Mouse (Mus musculus) layer of hippocampus, adult 18-20 months (tissue): Measurements from ENCODE around the gene Eef1b2. TPM values are rescaled to one million over a fixed set of nuclear protein-coding genes. Genes with fewer than 3 reads are reported as not detected.
"Not testable (repeated sequence)": the region's sequence is repeated elsewhere in the genome, so short reads cannot be mapped to it uniquely, and the experiment has no call there.

Experiments
- DNase-seq, 2 experiments: peaks; one replicate each; pipeline ENCODE4 v3.0.0; 2022; ENCODE audit warnings: low spot score in 2 of 2
- long read RNA-seq: library from polyadenylated mRNA; stranded (forward); transcript quantifications from one replicate; pipeline ENCODE4 v2.0.0, GENCODE M21; 2021
- total RNA-seq, 2 experiments: library from RNA; stranded (reverse); gene quantifications; 2 replicates each; pipeline ENCODE4 v1.2.3; 2021

Eef1b2 gene
- total RNA-seq: 100 to 1,000 TPM; 348 to 359 TPM
- long read RNA-seq, transcript Eef1b2-204 (6 exons, 1,939 nt): major isoform, 42 of 46 reads
- long read RNA-seq, partial matches to known transcripts: 3 of 46 reads
- long read RNA-seq, other reads (novel, unspliced or antisense): 1 of 46 reads

DNA sequence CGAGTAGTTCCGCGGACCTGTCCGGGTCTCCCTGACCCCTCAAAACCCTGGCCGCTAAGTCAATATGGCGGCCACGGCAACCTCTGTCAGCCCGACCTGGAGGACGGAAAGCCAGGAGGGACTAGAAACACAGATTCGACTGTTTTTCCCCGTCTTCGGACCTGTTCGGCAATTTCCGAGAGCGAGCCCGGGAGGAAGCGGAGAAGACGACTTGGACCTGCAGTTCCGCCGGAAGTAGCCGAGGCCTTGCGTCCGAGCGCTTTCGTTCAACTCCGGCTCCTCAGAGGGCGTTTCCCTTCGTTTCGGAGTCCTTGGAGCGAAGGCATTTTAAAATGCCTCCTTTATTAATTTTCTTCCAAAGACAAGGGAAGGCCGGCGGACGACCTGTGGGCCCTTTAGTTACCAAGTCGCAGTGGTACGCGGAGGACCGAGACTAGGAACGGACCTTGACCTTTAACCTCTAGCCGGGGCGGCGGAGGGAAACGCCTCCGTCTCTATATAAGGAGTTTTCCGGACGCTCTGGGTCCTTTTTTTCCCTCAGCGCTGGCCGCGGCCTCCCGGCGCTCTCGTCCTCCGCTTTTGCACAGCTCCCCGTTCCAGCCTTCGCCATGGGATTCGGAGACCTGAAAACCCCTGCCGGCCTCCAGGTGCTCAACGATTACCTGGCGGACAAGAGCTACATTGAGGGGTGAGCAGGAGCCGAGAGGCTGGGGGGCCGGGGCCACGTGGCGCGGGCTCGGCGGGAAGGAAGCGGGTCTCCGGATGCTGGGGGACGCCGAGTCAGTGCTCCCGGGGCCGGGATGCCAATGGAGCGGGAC lies at the start of gene Eef1b2, which contains the start of gene Ndufs1:
Gene Eef1b2, plus strand, starts transcription at position 222 of the 818 bp plus-strand sequence.
Gene Ndufs1, minus strand, starts transcription at position 230 of the 818 bp plus-strand sequence.
- peak; percentile 97 to 99 for DNase-seq

DNA sequence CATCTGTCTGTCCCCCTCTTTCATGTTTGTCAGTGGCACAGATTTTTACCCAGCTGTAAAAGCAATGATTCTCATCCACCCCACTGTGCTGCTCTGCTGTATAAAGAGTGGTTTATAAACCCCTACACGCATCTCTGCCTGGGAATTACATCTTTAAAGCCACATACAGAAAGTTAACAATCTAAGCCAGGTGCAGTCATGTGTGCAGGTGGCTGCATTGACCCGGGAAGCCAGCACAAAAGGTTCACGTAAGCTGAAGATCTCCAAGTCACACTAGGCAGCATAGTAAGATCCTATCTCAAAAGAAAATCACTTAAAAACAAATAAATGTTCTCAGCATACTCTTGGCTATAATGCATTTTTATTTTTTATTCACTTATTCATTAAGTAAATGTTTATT lies 47.4 kb upstream of the Eef1b2 start:
- DNase-seq: no peak

DNA sequence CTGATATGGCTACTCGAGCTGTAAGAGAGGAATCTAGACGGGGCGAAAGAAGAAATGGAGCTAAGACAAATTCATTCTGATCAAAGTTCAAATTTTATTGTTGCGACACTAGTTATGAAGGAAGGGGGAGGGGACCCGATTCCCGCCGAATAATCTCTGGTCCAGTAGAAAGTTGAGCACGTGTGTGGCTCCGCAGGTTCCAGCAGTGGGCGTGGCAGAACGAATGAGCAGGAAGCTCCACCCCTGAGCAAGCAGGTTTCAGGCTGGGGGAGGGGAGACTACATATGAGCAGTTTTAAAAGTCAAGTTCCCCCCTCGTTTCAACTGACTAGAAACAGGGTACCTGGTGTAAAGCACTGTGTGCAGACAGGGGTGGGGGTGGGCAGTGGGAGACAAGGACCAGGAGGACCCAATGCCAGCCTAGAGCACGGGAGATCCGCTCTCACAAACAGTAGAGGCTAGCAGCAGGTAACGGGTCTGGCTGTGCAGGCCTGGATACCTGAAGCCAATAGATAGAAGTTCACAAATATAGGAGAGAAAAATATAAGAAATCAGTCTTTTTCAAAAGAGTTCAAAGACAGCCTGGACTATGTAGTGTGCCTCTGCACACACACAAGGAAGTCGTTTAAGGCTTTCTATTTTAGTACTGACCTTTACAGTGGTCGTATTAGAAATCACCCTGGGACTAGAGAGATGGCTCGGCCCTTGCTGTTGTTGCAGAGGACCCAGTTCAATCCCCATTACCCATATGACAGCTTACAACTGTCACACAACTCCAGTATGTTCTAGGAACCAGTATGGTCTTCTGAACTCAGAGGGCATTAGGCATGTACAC lies 46.6 kb upstream of the Eef1b2 start:
- no peak for DNase-seq

DNA sequence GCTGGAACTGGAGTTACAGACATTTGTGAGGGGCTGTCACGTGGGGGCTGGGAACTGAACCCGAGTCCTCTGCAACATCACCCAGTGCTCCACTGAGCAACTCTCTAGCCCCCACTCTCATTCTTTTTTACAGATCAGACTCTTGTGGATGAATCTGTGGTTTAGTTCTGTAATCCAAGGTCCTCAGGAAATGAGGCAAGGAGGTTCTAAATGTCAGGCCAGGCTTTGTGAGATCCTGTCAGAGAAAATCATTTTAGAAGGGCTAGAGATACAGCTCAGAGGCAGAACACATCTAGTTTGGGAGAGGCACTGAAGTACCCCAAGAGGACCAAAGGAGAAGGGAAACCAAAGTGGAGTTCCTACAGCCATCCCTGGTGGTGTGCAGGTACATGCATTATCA lies 45.7 kb upstream of the Eef1b2 start:
- DNase-seq: no peak

DNA sequence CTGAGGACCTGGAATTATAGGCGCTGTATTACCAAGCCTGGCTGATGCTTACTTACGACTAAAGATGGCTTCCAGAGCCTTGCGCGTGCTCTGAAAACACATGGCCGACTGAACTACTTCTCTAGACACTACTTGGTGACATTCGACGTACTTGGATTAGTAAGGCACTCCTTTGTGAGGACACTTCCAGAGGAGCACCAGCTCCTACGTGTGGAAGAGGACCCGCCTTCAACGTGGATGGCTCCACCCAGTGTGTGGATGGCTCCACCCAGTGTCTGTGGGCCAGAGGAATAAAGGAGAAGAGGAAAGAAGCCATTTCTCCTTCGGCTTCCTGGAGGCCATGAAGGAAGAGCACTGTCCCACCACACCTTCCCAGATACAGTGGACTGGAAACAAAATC lies 44.9 kb upstream of the Eef1b2 start:
- DNase-seq: no peak

DNA sequence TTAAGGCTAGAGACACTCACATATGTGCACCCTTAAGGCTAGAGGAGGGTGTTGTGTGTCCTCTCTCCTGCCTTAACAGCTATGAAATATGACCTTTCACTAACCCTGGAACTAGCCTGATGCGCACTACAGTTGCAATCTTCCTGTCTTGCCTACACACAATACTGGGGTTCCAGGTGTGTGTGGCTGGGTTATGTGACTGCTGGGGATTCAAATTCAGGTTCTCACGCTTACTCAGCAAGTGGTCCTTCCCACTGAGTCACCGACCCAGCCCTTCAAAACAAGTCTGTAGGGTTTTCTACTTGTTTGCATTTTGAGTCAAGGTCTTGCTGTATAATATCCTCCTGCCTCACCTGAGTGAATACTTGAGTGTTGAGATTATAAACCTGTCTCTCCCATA lies 42.1 kb upstream of the Eef1b2 start:
- no peak for DNase-seq

DNA sequence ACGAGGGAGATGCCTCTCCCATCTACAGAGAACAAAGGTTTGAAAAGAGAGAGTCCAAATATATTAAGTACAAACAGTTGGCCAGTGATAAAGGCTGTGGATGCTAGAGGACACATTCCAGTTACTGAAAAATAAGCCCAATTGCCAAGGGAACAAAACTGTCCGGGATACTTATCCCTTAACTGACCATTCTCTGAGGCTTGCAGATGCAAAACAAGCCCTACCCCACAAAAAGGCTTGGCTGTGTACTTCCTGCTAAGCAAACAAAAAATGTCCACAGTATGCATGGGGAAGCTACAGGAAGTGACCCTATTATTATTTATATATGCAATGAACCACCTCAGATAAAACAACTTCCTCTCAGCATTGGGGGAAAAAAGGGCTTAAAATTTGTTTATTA lies 38.7 kb upstream of the Eef1b2 start:
- DNase-seq: no peak

DNA sequence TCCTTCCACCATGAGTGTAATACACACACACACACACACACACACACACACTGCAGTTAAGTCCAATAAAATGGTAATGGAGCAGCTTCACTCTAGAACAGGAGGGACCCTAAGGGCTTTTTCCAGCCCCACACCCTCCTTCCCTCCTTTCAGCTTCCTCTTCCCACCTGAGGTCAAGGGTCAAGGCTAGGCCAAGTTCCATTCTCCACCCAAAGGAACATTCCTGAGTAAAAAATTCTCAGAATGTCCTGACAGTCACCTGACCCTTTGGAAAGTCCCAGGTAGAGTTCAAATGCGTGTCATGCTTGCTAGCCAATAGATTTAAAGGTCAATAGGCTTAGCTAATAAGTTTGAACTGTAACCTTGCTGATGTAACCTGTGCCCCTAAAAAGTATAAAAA lies 38.0 kb upstream of the Eef1b2 start:
- not testable (repeated sequence) for DNase-seq

DNA sequence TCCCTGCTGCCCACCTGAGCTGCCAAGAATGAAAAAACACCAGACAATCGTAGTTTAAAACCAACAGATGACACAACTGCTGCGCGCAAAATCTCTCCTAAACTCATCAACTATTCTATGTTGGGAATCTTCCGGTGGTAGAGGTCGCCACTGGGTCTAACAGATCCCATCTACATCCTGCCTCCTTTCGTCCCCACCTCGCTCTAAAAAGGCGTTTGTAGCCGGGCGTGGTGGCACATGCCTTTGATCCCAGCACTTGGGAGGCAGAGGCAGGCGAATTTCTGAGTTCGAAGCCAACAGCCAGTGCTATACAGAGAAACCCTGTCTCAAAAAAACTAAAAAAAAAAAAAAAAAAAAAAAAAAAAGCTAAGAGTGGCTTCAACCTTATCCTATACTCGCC lies 36.4 kb upstream of the Eef1b2 start:
- no peak for DNase-seq

DNA sequence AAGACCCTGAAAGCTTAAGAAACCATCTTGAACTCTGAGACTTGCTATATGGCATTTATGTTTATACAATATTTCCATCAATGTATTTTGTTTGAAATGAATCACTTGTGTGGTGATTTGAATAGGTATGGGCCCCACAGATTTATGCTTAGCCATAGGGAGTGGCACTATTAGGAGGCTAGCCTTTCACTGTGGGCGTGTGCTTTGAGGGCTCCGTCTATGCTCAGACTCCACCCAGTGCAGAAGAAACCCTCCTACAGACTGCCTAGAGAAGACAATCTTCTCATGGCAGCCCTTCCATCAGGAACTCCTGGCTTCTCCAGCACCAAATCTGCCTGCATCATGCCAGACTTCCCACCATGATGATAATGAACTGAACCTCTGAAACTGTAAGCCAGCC lies 8.0 kb upstream of the Eef1b2 start:
- no peak for DNase-seq

DNA sequence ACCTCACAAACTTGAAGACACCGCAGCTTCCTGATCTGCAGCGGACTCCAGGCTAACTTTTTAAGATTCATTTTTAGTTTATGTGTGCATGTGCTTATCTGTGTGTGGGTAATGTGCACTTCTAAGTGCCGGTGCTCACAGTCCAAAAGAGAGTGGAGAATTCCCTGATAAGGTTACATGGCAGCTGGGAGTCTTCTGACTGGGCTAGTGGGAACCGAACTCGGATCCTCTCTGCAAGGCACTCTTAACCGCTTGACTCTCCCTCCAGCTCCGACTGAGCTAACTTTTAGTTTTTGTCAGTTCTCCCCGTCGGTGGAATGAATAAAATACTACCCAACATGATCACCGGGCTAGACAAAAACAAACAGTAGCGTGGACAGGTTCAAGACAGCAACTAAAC lies 772 bp upstream of the Eef1b2 start:
- no peak for DNase-seq

DNA sequence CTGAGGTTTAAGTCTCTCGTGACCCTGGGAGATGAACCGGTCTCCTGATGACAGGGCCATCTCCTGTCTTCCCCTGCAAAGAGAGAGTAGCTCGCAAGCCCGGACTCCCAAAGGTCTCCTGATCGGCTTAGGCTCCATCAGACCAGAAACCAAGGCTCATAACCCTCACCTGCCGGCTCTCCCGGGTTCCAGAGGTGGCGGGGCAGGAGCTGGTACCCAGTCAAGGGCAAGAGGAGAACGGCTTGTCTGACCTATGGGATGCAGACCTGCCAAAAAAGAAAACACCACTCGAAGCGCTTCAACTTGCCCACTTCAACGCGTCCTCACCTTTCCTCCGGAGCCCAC lies 394 bp upstream of the Eef1b2 start:
- no peak for DNase-seq

DNA sequence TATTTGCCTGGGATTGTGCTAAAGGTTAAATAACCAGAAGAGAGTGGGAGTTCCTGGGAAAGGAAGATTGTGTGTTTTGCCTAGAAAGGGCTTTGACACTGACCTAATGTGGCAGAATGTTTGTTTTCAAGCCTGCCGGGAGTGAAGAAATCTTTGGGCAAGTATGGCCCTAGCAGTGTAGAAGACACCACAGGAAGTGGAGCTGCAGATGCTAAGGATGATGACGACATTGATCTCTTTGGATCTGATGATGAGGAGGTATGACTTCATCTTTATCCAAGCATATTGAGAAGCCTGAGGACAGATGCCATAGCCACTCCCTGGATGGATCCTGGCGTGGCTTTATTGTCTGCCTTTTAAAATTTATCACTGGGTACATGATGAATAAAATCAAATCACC lies 1.7 kb downstream of the Eef1b2 start:
- DNase-seq: no peak

DNA sequence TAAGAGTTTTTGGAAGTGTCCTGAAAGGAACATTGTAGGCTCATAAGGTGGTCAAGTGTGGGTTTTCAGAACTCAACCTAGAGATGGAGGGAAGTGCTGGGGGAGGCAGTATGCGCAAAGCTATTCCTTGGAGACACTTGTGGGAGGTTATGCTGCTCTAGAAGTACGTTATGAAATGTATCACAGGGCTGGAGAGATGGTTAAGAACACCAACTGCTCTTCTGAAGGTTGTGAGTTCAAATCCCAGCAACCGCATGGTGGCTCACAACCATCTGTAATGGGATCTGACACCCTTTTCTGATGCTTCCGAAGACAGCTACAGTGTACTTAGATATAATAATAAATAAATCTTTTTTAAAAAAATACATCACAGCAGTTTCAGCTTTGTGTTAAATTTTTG lies 3.5 kb downstream of the Eef1b2 start:
- no peak for DNase-seq

DNA sequence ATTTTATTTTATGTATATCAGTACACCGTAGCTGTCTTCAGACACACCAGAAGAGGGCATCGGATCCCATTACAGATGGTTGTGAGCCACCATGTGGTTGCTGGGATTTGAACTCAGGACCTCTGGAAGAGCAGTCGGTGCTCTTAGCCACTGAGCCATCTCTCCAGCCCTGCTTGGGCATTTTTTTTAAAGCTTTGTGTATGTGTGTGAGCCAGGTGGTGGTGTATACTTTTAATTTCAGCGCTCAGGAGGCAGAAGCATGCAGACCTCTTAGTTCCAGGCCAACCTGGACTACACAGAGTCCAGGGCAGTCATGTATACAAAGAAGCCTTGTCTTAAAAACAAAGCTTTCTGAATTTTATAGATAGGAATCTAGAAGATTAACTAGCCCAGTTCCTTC lies 4.0 kb downstream of the Eef1b2 start:
- not testable (repeated sequence) for DNase-seq

DNA sequence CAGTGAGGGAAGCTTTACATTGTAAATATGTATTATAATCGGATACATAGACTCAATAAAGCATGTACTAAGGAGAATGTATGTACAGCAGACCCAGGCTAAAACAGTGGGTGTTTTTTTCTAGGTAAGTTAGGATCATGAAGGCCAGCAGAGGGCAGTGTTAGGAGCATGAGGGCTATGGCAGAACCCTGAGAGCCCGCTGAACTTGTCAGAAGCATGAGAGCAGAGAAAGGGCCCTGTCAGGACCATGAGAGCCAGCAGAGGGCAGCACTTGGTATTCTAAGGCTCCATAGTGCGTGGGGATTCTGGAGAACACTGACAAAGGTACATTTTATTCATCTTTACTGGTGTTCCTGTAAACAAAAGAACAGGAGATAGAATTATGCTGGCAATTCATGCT lies 4.4 kb downstream of the Eef1b2 start:
- peak; percentile 79 to 97 for DNase-seq

DNA sequence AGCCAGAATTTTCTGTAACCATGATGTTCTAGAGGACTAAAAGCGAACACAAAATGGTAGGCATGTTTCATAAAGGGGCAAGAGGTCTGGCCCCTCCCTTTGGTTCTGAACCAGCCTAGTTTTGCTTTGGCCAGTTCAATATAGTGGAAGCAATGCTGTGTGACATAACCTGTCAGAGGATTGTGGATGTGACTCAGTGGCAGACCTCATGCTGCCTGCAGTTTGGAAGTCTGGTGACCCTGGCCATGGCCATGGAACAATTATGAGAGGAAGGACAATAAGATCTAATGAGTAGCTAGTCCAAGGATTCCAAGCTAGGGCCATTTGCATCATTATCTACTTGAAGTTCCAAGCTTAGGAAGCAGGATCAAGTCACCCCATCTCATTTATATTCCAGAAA lies 4.9 kb downstream of the Eef1b2 start:
- no peak for DNase-seq

DNA sequence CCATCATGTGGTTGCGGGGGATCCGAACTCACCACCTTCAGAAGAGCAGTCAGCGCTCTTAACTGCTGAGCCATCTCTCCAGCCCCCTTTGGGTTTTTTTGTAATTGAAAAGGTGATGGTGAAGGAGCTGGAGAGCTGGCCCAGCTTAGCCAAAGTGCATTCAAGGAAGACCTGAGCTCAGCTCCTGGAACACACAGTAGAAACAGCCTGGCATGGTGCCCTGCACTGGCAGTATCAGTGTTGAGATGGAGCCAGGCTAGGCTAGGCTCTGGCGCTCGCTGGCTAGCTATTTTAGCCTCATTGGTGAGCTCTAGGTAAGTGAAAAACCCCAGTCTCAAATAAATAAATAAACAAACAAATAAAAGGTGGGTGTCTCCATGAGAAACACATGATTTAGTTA lies 5.6 kb downstream of the Eef1b2 start:
- peak in 1 of 2 experiments; percentile 56 for DNase-seq

DNA sequence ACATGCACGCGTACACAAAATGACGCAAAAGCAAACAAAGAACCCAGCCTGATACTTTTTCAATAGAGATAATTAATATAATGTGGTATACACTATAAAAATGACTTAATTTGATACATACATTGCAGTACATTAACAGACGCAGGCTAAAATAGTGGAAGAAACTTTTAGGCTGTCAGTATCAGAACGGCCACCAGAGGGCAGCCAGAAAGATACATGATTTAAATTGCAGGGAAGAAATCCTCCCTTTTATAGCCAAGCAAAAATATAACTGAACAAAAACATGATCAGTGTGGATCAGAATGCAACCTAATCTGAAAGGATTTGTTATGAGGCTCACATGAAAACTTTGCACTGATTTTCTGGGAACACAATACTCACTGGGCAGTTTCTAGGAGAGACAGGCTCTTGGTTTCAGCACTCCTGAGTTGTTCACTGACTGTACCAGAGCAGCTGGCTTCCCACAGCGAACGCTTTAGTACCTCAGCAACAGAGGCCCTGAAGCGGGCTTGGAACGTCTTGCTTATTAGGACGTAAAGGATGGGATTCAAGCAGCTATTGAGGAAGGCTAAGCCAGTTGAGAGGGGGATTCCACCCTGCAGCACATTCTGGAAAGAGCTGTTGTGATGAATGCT lies 6.1 kb downstream of the Eef1b2 start:
- DNase-seq: peak in 1 of 2 experiments; percentile 87

DNA sequence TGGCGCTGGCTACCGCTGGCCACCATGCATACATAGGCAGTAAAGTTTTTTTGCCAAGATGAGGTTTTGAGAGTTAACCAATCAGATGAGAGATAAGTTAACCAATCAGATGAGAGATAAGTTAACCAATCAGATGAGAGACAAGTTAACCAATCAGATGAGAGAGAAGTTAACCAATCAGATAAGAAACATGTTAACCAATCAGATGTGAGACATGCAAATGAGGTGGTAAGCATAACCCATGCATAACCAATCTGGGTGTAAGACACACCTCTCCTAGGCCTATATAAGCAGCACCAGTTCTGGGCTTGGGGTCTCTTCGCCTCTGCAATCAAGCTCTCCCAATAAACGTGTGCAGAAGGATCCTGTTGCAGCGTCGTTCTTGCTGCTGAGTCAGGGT lies 8.8 kb downstream of the Eef1b2 start:
- not testable (repeated sequence) for DNase-seq

DNA sequence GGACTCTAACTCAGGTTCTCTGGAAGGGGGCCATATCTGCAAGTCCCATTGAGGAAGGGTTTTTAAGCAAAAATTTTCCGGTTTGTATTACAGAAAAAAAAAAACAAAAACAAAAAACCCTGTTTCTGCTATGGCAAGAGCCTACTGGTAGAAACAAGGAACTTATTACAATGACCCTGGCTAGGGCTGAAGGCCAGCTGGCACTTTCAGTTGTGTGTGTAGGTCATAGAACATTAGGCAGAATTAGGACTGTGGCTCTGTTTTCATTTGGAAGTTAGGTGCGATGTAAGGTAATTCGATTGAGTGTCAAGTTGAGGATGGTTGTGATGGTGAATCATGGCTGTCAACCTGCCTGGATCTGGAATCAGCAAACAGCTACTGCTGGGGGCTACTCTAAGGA lies 11.9 kb downstream of the Eef1b2 start:
- no peak for DNase-seq

DNA sequence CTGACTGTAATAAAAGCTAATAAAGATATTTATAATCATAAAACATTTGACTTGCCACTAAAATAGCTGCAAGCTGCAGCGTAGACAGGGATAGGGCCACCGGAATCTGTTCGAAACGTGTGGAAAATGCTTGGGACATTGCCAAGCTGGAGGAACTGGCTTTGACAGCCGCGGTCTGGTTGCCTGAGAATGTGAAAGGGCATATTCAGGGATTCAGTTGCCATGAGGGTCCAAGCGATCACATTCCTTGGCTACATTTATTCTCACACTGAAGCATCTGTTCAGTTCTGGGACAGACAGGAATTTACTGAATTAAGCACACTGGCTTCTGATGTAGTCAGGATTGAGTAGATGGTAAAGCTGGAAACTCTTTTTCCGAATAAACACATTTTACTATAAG lies 14.2 kb downstream of the Eef1b2 start:
- DNase-seq: peak in 1 of 2 experiments; percentile 40
